Mouse (Mus musculus) testis, adult 2 months (tissue): ENCODE data around the gene Tmem179.

Experiments
- CTCF ChIP-seq: fragments of 200-500 bp; IDR thresholded peaks from 2 replicates; pipeline ENCODE4 v1.5.1; 2012; ENCODE audit warnings: low read depth, mild to moderate bottlenecking, inconsistent platforms, low read length, moderate library complexity; ENCODE audit not compliant: control insufficient read depth, insufficient read depth, insufficient replicate concordance
- POLR2A ChIP-seq: fragments of 200-500 bp; IDR thresholded peaks from 2 replicates; pipeline ENCODE4 v1.6.1; 2012; ENCODE audit warnings: low read depth, mild to moderate bottlenecking, inconsistent platforms, low read length, moderate library complexity; ENCODE audit not compliant: control insufficient read depth

- TF ChIP-seq POLR2A (no peak), CTCF (no peak)
Observed at GRCm38 (mm10) chr12:112514897-112515296, 1.6 kb downstream of the Tmem179 start.
